Mouse (Mus musculus): ENCODE results near the gene Stk35. TPM values are rescaled to one million over a fixed set of nuclear protein-coding genes. Genes with fewer than 3 reads are reported as not detected.

The Stk35 gene
- polyA plus RNA-seq, 1 experiment from 2014 or later = 10.0 TPM

GRCm38 (mm10) chr2:129876935-129877334 is 76.6 kb downstream of the Stk35 start:
- Histone ChIP-seq H3K36me3 (no peaks in the 10 kb centered on the region), H3K4me3 (no peak overlapping the region), H3K9me3 (replicated peaks) (no peaks in the 10 kb centered on the region), H3K9ac (no peak overlapping the region), H3K27me3 (replicated peaks) (no peaks in the 10 kb centered on the region), H3K4me1 (no peaks in the 10 kb centered on the region), H3K4me2 (no peak overlapping the region), H3K27ac (no peak overlapping the region)
- no peak for ATAC-seq

GRCm38 (mm10) chr2:129879817-129880216 is 79.5 kb downstream of the Stk35 start:
- Histone ChIP-seq H3K27ac (no peak overlapping the region), H3K4me2 (no peak overlapping the region), H3K4me1 (no peaks in the 10 kb centered on the region), H3K9ac (no peak overlapping the region), H3K27me3 (replicated peaks) (no peaks in the 10 kb centered on the region), H3K36me3 (no peaks in the 10 kb centered on the region), H3K4me3 (no peak overlapping the region), H3K9me3 (replicated peaks) (no peaks in the 10 kb centered on the region)
- 30% methylated on average over 3 of the region's 3 CpGs for WGBS (ENCODE audit: insufficient replicate concordance)
- no peak for ATAC-seq

GRCm38 (mm10) chr2:129880226-129880625 is 79.9 kb downstream of the Stk35 start:
- H3K4me3 ChIP-seq = no peak overlapping the region
- H3K4me2 ChIP-seq = no peak overlapping the region
- H3K9me3 ChIP-seq (replicated peaks) = no peaks in the 10 kb centered on the region
- no peak overlapping the region for H3K27ac ChIP-seq
- no peaks in the 10 kb centered on the region for H3K27me3 ChIP-seq (replicated peaks)
- H3K36me3 ChIP-seq = no peaks in the 10 kb centered on the region
- H3K4me1 ChIP-seq = no peaks in the 10 kb centered on the region
- H3K9ac ChIP-seq = no peak overlapping the region
- WGBS (ENCODE audit: insufficient replicate concordance) = 73% methylated on average over 7 of the region's 7 CpGs
- ATAC-seq = no peak

GRCm38 (mm10) chr2:129881886-129882285 is 81.6 kb downstream of the Stk35 start:
- no peak for ATAC-seq
- no peak overlapping the region for H3K4me3 ChIP-seq
- no peaks in the 10 kb centered on the region for H3K9me3 ChIP-seq (replicated peaks)
- no peaks in the 10 kb centered on the region for H3K27me3 ChIP-seq (replicated peaks)
- no peaks in the 10 kb centered on the region for H3K4me1 ChIP-seq
- no peak overlapping the region for H3K27ac ChIP-seq
- H3K36me3 ChIP-seq = no peaks in the 10 kb centered on the region
- no peak overlapping the region for H3K9ac ChIP-seq
- no peak overlapping the region for H3K4me2 ChIP-seq
- WGBS (ENCODE audit: insufficient replicate concordance) = 69% methylated on average over 1 of the region's 1 CpGs

Other genes with a start within 250 kb of the Stk35 start
- gene Sirpa, start 207.7 kb upstream of the Stk35 start, polyA plus RNA-seq (2016; fragmentation: Nextera tagmentation; extraction: Ambion mirVana) = 20.7 and 22.6 TPM in 2 replicates
- 0.05 and 0.13 TPM in 2 replicates for gene Pdyn, start 100.7 kb upstream of the Stk35 start, polyA plus RNA-seq (2016; fragmentation: Nextera tagmentation; extraction: Ambion mirVana)
- gene Tgm3, start 211.8 kb downstream of the Stk35 start, polyA plus RNA-seq (2016; fragmentation: Nextera tagmentation; extraction: Ambion mirVana) = not detected in 2 replicates

All from liver, embryonic 12.5 days (tissue).